Mouse (Mus musculus) R1 (cell line): ENCODE measurements at regions not wholly inside any gene's neighbourhood (a gene's known extent, or its start where the extent isn't known, plus 50 kb on each side); places are given as distances from the start of the nearest gene placed in this dataset.
A peak's percentile ranks its signal among the peaks of the same experiment; 100 is the strongest.

Experiments used
- DNase-seq: peaks from one replicate; pipeline ENCODE4 v3.0.0-alpha.2; 2018; ENCODE audit warnings: low read depth, low spot score

DNA sequence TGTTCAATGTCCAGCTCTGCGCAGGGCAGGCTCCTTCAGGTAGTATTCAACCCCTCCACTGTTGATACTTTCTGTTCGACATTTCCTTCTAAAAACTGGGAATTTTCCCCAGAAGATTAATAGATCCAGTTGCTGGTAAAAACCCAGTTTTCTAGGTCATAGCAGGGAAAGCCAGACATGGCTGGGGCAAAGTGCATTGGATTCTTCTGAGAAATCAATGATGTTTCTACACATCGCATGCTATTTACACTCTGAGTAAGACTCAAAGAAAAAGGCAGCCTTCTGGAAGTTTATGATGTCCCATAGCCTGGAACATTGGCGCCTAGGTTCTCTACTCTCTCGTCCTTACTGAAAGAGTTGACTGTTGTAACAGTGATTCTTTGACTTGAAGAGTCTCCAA is 80.0 kb upstream of the Nphp3 start:
- no peak for DNase-seq

DNA sequence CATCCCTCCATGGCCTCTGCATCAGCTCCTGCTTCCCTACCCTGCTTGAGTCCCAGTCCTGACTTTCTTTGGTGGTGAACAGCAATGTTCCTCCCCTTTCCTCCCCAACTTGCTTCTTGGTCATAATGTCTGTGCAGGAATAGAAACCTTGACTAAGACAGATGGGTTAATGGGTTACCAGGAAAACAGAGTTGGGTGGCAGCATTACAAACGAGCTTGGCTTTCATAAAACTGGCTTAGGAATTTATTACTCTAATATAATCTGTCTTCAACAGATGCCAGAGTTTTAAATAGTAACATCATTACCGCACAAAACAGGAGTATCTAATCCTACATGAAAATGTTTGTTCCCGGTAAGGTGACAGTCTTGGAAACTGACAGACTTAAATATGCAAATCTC is 77.7 kb upstream of the Nphp3 start:
- DNase-seq, result no peak

- no peak for DNase-seq
Measured at GRCm38 (mm10) chr9:103925486-103925885, 76.9 kb upstream of the Nphp3 start.

GRCm38 (mm10) chr9:103928744-103929527 is 73.4 kb upstream of the Nphp3 start:
- no peak for DNase-seq

- DNase-seq, result no peak
Measured at GRCm38 (mm10) chr9:103938070-103938469, 64.3 kb upstream of the Nphp3 start.

GRCm38 (mm10) chr9:103940010-103940409 is 62.3 kb upstream of the Nphp3 start:
- DNase-seq, result no peak

- DNase-seq, result no peak
Measured at GRCm38 (mm10) chr9:103940506-103940905, 61.8 kb upstream of the Nphp3 start.

- DNase-seq, result peak; percentile 60
Measured at GRCm38 (mm10) chr9:103941176-103941900, 61.0 kb upstream of the Nphp3 start.

DNA sequence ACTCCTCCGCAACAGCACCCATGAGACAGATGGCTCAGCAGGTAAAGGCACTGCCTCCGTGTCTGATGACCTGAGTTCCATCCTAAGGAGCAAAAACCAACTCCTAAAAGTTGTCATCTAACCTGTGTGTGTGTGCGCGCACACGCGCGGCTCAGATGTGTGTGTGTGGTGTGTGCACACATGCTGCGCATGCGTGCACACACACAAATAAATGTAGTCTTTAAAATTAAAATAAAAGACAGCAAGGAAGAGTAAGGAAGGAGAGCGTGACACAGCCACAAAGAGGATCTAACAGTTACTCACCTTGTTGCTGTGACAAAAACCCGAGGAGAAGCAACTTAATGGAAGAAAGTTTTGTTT is 60.5 kb upstream of the Nphp3 start:
- no peak for DNase-seq

GRCm38 (mm10) chr9:103945406-103945805 is 56.9 kb upstream of the Nphp3 start:
- DNase-seq, result peak; percentile 18

GRCm38 (mm10) chr9:103951799-103952198 is 50.5 kb upstream of the Nphp3 start:
- DNase-seq, result no peak
